Mouse (Mus musculus): ENCODE results near the gene Rgs8. TPM values are rescaled to one million over a fixed set of nuclear protein-coding genes. Genes with fewer than 3 reads are reported as not detected.

The Rgs8 gene
- total and polyA plus RNA-seq, 3 experiments, result not detected

DNA sequence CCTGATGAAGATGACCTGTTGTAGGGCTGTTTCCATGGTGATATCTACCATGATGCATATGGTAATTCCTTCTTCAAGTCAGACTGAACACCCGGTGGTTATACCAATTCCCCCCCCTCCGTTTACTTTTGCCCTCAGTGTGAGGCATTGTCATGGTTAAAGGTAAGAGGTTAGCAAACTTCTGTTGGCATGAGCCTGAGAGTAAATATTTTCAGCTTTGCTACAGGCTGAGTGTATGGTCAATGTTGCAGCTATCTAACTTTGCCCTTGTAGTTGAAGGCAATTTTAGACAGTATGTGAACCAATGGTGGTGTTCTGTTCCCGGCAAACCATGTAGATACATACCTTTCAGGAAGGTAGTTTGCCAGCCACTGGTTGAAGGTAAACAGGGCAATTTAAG is 16.9 kb downstream of the Rgs8 start:
- H3K4me1 ChIP-seq (ENCODE audit: control insufficient read depth in 1 of 2, insufficient read depth in 2 of 2), result no peaks in the 10 kb centered on the region
- in situ Hi-C loops (cut with MboI; ENCODE audit: low pct_ligation_motif_present, low pct_unique_long_range_greater_than_20kb, low sequenced_read_pairs) (no loop called here), dilution Hi-C loops (cut with MboI; ENCODE audit: extremely low pct_ligation_motif_present, extremely low pct_unique_long_range_greater_than_20kb, low sequenced_read_pairs) (no loop called here)
- H3K9ac ChIP-seq (ENCODE audit: insufficient read depth, low read depth), result no peak overlapping the region
- TF ChIP-seq POLR2A (IDR thresholded peaks at IDR 0.05; ENCODE audit: low read depth, low read length) (no peak), CHD1 (IDR thresholded peaks at IDR 0.05; ENCODE audit: low read depth, low read length) (no peak), NRF1 (IDR thresholded peaks at IDR 0.05; ENCODE audit: low read depth, low read length) (no peak), MAFK (IDR thresholded peaks at IDR 0.05; ENCODE audit: insufficient replicate concordance, low read length) (no peak), MAZ (IDR thresholded peaks at IDR 0.05; ENCODE audit: low read depth, low read length) (no peak), ZMIZ1 (IDR thresholded peaks at IDR 0.05; ENCODE audit: low read depth, low read length) (no peak), ZNF384 (IDR thresholded peaks at IDR 0.05; ENCODE audit: low read depth, low read length) (no peak), RAD21 (IDR thresholded peaks at IDR 0.05; ENCODE audit: low read depth, low read length) (no peak), JUN (IDR thresholded peaks at IDR 0.05; ENCODE audit: insufficient read depth, low read depth, low read length) (no peak), EP300 (IDR thresholded peaks at IDR 0.05; ENCODE audit: low read length) (no peak), HCFC1 (IDR thresholded peaks at IDR 0.05; ENCODE audit: low read depth, low read length) (no peak), ETS1 (conservative IDR thresholded peaks at IDR 0.05; ENCODE audit: low read depth, low read length) (no peak), E2F4 (IDR thresholded peaks at IDR 0.05; ENCODE audit: insufficient replicate concordance, low read depth, low read length) (no peak), RCOR1 (conservative IDR thresholded peaks at IDR 0.05; ENCODE audit: low read depth, low read length) (no peak), CTCF (conservative IDR thresholded peaks at IDR 0.05 in 1 of 2, IDR thresholded peaks at IDR 0.05 in 1 of 2; ENCODE audit: low read depth in 2 of 2, low read length in 2 of 2) (no peak), KAT2A (IDR thresholded peaks at IDR 0.05; ENCODE audit: insufficient replicate concordance, low read length) (no peak), ZKSCAN1 (IDR thresholded peaks at IDR 0.05; ENCODE audit: borderline replicate concordance, low read depth, low read length) (no peak), MAX (IDR thresholded peaks at IDR 0.05; ENCODE audit: low read length) (no peak), ELF1 (IDR thresholded peaks at IDR 0.05; ENCODE audit: low read depth, low read length) (no peak)
- no peak overlapping the region for H3K27ac ChIP-seq (ENCODE audit: insufficient read depth, low read depth)
- DNase-seq (ENCODE audit: extremely low read depth), result no peak
- no peaks in the 10 kb centered on the region for H3K36me3 ChIP-seq (replicated peaks in 1 of 2; ENCODE audit: control insufficient read depth in 1 of 2, insufficient read depth in 1 of 2, low read length in 1 of 2)
- no peaks in the 10 kb centered on the region for H3K9me3 ChIP-seq (replicated peaks; ENCODE audit: low read length)
- H3K27me3 ChIP-seq (replicated peaks), result peaks cover 30% of the 10 kb centered on the region
- no peaks in the 10 kb centered on the region for H3K79me2 ChIP-seq (replicated peaks; ENCODE audit: control insufficient read depth, extremely low read depth, insufficient read depth, poor library complexity, severe bottlenecking)
- H3K4me3 ChIP-seq (replicated peaks in 1 of 3; ENCODE audit: low read depth in 2 of 3, low read length in 2 of 3, poor library complexity in 1 of 3), result no peak overlapping the region
- no peak overlapping the region for H3K4me2 ChIP-seq (ENCODE audit: insufficient read depth, low read depth, poor library complexity, severe bottlenecking)

- TF ChIP-seq USF1 (IDR thresholded peaks at IDR 0.05; ENCODE audit: low read depth, low read length) (no peak), NELFE (IDR thresholded peaks at IDR 0.05; ENCODE audit: low read depth, low read length) (no peak), MAFK (IDR thresholded peaks at IDR 0.05; ENCODE audit: insufficient replicate concordance, low read length) (peak; percentile 83), ZKSCAN1 (IDR thresholded peaks at IDR 0.05; ENCODE audit: borderline replicate concordance, low read depth, low read length) (no peak), BHLHE40 (IDR thresholded peaks at IDR 0.05; ENCODE audit: low read depth, low read length) (no peak), ZMIZ1 (IDR thresholded peaks at IDR 0.05; ENCODE audit: low read depth, low read length) (no peak)
- H3K36me3 ChIP-seq (replicated peaks in 1 of 2; ENCODE audit: control insufficient read depth in 1 of 2, insufficient read depth in 1 of 2, low read length in 1 of 2), result no peaks in the 10 kb centered on the region
- in situ Hi-C loops (cut with MboI; ENCODE audit: low pct_ligation_motif_present, low pct_unique_long_range_greater_than_20kb, low sequenced_read_pairs), result no loop called here
- no peaks in the 10 kb centered on the region for H3K9me3 ChIP-seq (replicated peaks; ENCODE audit: low read length)
- peaks cover 21% of the 10 kb centered on the region for H3K27me3 ChIP-seq (replicated peaks)
- no peaks in the 10 kb centered on the region for H3K4me1 ChIP-seq (ENCODE audit: control insufficient read depth in 1 of 2, insufficient read depth in 2 of 2)
- dilution Hi-C loops (cut with MboI; ENCODE audit: extremely low pct_ligation_motif_present, extremely low pct_unique_long_range_greater_than_20kb, low sequenced_read_pairs), result no loop called here
- no peak for DNase-seq (ENCODE audit: extremely low read depth)
- H3K4me2 ChIP-seq (ENCODE audit: insufficient read depth, low read depth, poor library complexity, severe bottlenecking), result no peak overlapping the region
- no peaks in the 10 kb centered on the region for H3K79me2 ChIP-seq (replicated peaks; ENCODE audit: control insufficient read depth, extremely low read depth, insufficient read depth, poor library complexity, severe bottlenecking)
- H3K4me3 ChIP-seq (replicated peaks in 1 of 3; ENCODE audit: low read depth in 2 of 3, low read length in 2 of 3, poor library complexity in 1 of 3), result no peak overlapping the region
- H3K27ac ChIP-seq (ENCODE audit: insufficient read depth, low read depth), result no peak overlapping the region
- H3K9ac ChIP-seq (ENCODE audit: insufficient read depth, low read depth), result no peak overlapping the region
Measured at GRCm38 (mm10) chr1:153671352-153671751, 18.5 kb downstream of the Rgs8 start.
